ENCODE assay signal across 21 mouse cellular contexts in genomic region chrX:77786354-77786753, GRCm38 (mm10).
"Had no signal": no experiment of that assay in that cellular context is flagged by ENCODE, and none has a peak within 500 bp of the region (broad histone marks: within the 10 kb centered on the region; RNA-seq: fewer than 3 reads in every experiment).

No protein-coding gene starts in this region.

- H3K27ac ChIP-seq: liver, embryonic 15.5 days; lung, embryonic 15.5 days; macrophage; midbrain, embryonic 13.5 days; midbrain, embryonic 15.5 days; neural tube, embryonic 13.5 days; neural tube, embryonic 15.5 days; stomach, embryonic 15.5 days; stomach, postnatal 0 days had no signal

- DNase-seq: liver, postnatal 0 days; lung, adult 2 months; lung, postnatal 14 days; lung, postnatal 36 days; retina, postnatal 1 day; right cerebral cortex, adult 18-20 months; right cerebral cortex, postnatal 14 days; thymus, adult 2 months; thymus, postnatal 14 days; thymus, postnatal 36 days had no signal

- H3K4me1 ChIP-seq: liver, embryonic 15.5 days; lung, embryonic 15.5 days; midbrain, embryonic 13.5 days; midbrain, embryonic 15.5 days; neural tube, embryonic 13.5 days; neural tube, embryonic 15.5 days; stomach, embryonic 15.5 days had no signal

- H3K4me3 ChIP-seq: liver, embryonic 15.5 days; lung, embryonic 15.5 days; megakaryocyte, embryonic 14.5 days; midbrain, embryonic 13.5 days; midbrain, embryonic 15.5 days; neural tube, embryonic 13.5 days; neural tube, embryonic 15.5 days; stomach, embryonic 15.5 days had no signal

- ATAC-seq: liver, postnatal 0 days; lung, postnatal 0 days; midbrain, embryonic 13.5 days; midbrain, embryonic 15.5 days had no signal

- H3K27me3 ChIP-seq: liver, embryonic 15.5 days; lung, embryonic 15.5 days; midbrain, embryonic 13.5 days; midbrain, embryonic 15.5 days; neural tube, embryonic 13.5 days; neural tube, embryonic 15.5 days; stomach, embryonic 15.5 days had no signal
